Mouse (Mus musculus) skeletal muscle tissue, adult 2 months (tissue): ENCODE measurements around the gene Hist1h2af.
A peak's percentile ranks its signal among the peaks of the same experiment; 100 is the strongest.
"Not testable (repeated sequence)": the region's sequence is repeated elsewhere in the genome, so short reads cannot be mapped to it uniquely, and the experiment has no call there.

Experiments
- DNase-seq: peaks from one replicate; pipeline ENCODE4 v3.0.0-alpha.2; 2012; ENCODE audit warnings: low read depth, low spot score

Gene Hist1h2af

DNA sequence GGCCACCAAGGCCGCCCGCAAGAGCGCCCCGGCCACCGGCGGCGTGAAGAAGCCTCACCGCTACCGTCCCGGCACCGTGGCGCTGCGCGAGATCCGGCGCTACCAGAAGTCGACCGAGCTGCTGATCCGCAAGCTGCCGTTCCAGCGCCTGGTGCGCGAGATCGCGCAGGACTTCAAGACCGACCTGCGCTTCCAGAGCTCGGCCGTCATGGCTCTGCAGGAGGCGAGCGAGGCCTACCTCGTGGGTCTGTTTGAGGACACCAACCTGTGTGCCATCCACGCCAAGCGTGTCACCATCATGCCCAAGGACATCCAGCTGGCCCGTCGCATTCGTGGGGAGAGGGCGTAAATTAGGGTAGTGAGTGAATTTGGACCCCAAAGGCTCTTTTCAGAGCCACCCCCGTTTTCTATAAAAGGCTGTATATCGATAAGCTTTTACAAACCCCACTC, 42.2 kb downstream of the Hist1h2af start:
- DNase-seq: not testable (repeated sequence)

DNA sequence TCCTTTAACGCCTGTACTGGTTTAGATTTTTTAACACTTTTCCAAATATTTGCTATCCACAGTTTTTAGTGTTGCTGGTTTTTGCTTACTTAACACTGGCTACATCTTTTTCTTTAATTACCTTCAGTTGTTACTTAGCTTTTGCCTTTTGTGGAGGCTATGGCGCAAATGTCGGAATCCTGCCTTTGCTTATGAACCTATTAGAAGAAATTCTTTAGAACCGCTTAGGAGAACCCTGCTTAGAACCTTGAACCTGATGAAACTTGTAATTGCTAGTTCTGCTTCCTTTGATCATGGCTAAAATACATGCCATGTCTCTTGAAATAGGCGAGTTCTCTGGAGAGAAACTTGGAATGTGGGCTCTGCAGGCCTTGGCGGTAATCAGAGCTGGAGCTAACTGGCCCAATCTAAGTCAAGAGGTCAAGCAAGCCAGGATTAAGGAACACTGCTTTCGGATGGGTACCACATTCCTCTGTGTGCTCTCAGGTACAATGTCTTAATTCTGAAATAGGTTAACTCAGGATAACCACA, 42.7 kb downstream of the Hist1h2af start:
- DNase-seq: no peak

DNA sequence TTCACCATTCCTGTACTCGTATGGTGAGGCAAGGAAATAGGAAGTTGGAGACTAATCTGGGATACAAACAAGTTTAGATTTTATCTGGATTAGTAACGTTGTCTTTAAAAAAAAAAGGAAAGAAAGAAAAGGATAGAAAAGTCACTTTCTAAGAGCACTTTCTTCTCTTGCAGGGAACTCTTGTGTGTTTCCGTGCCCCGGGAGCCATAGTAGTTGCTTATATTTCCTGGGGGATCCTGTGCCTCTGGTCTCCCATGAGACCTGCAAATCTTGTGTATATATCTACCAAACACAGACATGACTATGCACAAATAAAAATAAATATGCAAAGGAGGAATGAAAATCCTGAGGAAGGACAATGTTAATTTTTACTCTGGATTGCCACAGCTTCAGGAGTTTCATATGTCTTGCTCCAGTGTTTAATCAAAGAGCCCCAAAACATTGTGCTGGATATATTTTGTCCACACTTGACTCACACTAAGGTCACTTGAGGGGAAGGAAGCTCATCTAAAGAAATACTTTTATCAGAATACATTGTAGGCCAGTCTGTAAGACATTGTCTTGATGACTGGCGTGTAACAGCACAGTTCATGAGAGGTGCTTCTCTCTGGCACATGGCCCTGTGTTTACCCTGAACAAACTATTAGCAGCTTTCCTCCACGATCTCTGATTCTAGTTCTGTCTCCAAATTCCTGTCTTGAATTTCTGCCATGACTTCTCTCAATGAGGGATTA, 43.4 kb downstream of the Hist1h2af start:
- DNase-seq: no peak

- DNase-seq: no peak
These were observed 44.1 kb downstream of the Hist1h2af start for GRCm38 (mm10) chr13:23577835-23578234.

DNA sequence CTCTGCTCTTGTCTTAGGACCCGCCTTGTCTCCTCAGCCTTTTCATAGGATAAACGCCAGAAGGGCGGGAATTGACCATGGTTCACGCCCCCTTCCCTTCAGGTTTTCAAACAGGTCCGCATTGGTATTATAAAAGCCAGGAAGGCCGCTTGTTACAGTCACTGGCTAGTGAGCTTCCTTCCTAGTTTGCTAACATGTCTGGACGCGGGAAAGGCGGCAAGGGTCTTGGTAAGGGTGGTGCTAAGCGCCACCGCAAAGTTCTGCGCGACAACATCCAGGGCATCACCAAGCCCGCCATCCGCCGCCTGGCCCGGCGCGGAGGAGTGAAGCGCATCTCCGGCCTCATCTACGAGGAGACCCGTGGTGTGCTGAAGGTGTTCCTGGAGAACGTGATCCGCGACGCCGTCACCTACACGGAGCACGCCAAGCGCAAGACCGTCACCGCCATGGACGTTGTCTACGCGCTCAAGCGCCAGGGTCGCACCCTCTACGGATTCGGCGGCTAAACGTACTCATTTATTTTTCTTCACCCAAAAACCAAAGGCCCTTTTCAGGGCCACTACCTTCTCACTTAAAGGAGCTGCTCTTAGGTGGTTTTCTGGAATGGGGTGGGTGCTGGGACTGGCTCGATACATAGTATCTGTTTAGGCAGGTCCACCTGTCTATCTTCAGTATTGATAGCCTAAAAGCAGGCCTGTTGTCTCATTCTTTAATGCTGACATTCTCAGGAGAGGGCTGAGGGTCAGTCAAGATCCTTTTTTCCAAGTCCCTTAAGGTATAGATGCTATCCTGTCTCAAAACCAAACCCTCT, 47.9 kb downstream of the Hist1h2af start, which contains the start of gene Hist1h4d:
TSS of gene Hist1h4d (plus strand) at position 191 of the 811 bp plus-strand sequence.
- peak; percentile 96 for DNase-seq

DNA sequence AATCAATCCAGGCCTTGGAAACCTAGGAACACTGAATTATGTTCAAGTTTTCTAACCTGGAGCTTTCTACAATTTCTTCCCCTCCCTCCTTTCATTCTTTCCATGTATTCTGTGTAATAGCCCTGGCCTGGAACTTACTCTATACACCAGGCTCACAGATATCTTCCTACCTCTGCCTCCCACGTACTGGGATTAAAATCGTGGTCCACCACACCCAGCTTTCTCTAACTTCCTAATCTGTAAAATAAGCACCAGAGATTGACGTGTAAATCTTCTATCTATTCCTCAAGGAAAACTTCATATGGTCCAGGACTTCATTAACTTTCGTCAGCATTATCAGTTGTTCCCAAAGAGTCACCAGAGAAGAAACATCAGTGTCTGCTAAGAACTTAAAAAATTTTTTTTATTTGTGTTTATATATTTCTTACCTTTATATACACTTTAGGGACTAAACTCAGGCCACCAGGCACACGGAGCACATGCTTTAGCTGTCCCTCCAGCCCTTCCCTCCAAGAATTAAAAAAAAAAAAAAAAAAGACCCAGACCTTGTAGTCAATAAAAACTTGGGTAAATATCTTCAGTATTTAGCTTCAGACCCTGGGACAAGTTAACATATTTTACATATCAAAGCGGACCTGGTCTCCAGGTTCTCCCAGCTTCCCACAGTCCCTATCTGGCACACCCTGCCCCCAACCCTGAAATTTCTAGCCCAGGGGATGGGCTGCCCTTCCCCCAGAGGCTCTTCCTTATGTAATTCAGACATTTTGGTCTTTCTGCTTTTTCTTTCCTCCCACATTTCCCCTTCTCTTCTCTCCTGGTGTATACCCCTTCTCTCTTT, 48.7 kb downstream of the Hist1h2af start:
- no peak for DNase-seq

GRCm38 (mm10) chr13:23583387-23584068, 49.8 kb downstream of the Hist1h2af start:
- DNase-seq: no peak
